Mouse (Mus musculus): ENCODE measurements around the gene Fbxl16. TPM values are rescaled to one million over a fixed set of nuclear protein-coding genes. Genes with fewer than 3 reads are reported as not detected.
"Not testable (repeated sequence)": the region's sequence is repeated elsewhere in the genome, so short reads cannot be mapped to it uniquely, and the experiment has no call there.

Gene Fbxl16
- polyA plus RNA-seq, 3 experiments from 2014 or later: not detected

DNA sequence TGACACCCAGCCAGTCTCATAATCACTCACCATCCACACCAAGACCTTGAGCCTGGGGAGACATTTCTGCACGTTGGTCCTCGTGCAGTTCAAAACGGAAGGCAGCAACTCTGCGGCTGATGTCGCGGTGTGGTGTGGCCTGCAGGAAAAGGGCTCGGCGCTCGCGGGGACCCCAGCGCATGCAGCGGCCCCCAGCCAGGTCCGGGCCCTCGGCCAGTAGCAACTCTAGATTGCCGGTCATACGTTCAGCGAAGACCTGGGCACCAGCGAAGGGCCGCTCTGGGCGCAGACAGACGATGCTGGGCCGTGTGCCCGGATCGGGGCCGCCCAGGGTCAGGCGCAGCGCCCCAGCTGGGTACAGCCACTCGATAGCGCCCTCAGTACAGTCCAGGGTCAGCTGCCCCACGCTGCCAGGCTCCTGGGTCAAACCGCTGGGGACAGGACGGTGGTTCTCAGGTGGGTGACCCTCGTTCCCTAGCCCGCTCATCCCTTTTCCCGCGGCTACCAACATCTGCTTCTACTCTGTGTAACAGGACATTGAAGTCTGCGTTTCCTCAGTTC is 12.6 kb upstream of the Fbxl16 start:
- no peak for ATAC-seq

DNA sequence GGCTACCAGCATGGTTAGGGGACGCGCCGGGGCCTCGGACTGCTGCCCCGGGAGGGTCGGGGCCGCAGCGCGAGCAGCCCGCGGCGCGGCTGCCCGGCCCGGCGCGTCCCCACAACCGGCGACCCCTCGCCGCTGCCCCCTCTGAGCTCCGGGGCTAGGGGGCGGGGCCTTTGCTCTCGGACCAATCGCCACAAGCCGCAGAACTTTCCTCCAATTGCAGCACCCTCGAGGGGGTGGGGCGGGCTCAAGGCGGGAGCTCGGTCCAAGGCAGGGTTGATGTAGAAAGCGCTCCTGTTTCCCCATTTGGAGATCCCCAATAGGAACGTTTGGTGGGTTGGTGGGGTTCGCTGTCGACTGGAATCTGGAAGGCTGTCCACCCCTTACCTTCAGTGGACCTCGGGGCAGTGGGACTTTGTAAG is 11.9 kb upstream of the Fbxl16 start, which contains the start of gene Metrn:
Gene Metrn (minus strand): TSS at position 186 of the 419 bp plus-strand sequence.
- ATAC-seq: peak; percentile 53

DNA sequence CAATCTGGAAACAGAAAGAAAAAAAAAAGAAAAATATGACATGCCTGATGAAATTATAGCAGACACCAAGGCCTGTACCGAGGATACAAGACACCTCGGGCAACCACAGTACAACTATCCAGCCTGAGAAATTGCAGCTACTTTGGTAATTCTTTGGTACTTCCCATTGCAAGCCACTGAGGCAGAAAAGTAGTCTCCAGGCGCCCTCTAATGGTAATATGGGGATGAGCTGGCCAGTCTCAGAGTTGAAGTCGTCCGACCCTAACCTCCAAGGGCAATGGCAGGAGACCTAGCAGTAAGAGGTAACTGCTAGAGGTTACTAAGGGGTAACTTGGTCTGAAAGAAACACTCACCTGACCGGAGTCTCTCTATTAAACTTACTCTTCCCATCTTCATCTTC is 7.9 kb upstream of the Fbxl16 start:
- ATAC-seq: peak; percentile 74

DNA sequence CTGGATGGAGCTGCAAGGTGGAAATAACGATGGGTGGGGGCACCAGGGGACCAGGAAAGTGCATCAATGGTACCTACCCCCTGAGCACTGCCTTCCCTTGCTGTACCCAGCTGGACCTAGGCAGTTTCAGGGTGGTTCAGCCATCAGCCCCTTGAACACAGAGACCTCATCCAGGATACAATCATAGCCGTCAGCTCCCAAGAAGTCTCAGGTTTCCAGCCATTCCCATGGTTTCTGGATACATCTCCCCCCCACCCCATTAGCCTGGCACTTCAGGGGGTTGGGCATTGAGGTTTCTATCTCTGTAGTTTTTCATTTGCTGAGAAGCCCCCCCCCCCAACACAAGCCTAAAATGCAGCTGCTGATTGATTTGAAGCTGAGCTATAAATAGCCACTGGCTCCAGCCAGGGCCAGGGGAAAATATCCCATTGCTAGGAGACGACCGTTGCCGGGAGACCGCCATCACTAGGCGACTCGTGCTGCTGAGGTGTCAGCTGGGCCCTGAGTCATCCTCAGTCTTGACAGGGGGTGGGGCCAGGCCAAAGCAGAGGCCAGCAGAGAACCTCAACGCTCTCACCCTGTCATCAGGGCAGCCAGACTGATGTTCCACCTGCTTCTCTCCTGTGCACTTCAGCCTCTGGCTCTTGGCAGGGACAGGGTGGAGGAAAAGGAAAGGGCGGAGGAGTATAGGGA is 5.9 kb upstream of the Fbxl16 start:
- no peak for ATAC-seq

DNA sequence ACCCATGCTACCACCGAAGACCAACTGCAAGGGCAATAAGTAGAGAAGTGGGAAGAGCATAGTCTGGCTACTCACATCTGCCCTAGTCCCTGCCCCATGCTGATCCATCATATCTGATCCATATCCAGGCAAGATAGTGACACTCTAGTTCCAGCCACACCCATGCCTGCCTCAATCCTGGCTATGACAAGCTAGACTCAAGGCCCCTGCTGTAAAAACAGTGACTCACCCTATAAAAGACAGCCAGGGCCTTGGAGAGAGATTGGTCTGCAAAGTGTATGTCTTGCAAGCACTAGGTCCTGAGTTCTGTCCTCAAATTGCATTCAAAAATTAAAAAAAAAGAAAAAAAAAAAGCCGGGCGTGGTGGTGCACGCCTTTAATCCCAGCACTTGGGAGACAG is 2.4 kb upstream of the Fbxl16 start:
- ATAC-seq: no peak

DNA sequence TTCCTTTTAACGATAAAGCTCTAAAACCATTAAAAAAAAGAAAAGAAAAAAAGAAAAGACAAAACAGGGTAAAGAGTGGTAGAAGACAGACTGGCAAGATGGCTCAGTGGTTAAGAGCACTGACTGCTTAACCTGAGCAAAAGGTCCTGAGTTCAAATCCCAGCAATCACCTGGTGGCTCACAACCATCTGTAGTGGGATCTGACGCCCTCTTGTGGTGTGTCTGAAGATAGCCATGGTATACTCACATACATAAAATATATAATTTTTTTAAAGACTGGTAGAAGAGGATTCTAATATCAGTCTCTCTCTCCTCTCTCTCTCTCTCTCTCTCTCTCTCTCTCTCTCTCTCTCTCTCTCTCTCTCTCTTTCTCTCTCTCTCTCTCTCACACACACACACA is 1.4 kb upstream of the Fbxl16 start:
- not testable (repeated sequence) for ATAC-seq

DNA sequence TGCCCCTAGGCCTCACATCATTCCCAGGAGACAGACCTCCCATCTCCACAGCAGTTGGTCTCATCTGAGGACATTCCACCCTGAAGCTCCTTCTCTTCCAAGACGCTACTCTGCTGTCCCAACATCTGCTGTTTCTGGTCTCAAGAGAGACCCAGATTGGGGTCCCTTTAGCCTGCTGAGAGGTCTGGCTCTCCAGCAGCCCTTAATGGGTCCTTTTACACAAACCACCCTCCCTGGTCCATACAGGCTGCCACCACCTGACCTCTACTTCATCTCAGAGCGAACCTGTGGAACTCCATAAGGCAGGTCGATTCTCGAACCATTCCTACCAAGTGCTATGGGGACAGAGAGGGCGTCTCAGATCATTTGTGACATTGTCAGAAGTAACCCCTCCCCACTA is 857 bp upstream of the Fbxl16 start:
- ATAC-seq: no peak

DNA sequence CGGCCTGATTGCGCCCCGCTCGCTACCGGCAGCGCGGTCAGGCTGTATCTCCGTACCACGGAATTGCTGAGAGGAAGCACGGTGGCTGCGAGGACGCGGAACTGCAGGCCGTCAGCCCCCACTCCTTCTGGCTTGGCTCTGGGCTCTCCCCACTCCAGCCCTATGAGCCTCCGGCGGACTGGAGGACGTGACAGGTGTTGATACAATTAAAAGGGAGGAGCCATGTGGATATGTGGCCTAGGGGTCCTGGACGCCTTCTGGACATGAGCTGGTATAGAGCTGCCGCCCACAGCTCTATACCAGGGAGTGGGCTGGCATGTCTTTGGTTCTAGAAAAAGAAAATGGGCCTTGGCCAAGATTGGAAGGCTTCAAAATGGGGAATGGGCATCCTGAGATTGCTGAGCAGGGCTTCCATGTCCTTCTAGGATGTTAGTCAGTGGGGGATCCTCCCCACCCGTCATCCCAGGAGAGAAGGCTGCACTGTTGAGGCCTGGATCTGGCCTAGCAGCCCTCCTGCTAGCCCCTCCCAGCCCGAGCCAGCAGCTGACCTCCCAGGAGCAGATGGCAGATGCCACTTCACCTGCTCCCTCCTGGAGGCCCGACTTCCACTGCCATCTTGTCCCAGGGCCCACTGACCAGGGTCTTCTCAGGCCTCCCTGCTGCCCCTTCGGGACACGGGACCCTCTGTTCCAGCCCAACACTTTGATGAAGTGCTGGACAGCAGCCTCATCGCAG is 888 bp downstream of the Fbxl16 start:
- no peak for ATAC-seq

DNA sequence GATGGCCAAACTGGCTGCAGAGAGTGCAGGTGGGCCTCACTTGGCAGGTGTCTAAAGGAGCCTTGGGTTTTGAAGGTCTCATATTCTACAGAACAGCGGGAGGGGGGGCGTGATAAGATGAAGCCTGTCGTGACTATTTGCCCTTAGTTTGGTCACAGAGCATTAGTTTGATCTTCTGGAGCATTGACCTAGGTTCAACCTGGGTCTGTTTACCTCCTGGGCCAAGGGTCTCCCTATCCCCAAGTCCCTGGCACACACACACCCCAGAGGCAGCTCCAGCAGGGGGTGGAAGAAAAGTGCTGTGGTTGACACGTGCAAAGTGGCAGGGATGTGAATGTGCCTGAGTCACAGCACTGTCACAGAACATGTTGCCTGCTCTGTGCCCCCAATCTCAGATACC is 2.0 kb downstream of the Fbxl16 start:
- ATAC-seq: no peak

DNA sequence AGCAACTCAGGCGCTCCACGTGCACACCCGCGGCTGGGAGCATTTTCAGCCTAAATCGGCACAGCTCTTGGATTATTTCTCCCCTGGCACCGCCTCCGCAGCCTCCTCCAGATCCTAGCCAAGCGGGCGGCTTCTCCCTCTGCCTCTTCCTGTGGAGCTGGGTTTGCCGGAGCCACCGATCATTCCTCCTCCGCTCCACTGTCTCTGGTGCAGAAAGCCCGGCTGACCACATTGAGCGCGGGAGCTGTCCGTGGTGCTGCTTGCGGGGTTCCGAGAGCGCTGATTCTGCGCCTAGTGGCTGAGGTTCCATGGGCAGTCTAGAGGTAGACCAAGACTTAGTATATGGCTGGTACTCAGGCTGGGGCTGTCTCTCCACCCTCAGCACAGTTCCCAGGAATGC is 4.6 kb downstream of the Fbxl16 start:
- no peak for ATAC-seq

DNA sequence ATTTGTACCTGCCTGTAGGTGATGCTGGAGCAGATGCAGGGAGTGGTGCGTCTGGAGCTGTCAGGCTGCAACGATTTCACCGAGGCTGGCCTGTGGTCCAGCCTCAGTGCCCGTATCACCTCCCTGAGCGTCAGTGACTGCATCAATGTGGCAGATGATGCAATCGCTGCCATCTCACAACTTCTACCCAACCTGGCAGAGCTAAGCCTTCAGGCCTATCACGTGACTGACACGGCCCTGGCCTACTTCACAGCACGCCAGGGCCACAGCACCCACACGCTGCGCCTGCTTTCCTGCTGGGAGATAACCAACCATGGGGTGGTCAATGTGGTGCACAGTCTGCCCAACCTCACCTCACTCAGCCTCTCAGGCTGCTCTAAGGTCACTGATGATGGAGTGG is 8.8 kb downstream of the Fbxl16 start:
- ATAC-seq: no peak

DNA sequence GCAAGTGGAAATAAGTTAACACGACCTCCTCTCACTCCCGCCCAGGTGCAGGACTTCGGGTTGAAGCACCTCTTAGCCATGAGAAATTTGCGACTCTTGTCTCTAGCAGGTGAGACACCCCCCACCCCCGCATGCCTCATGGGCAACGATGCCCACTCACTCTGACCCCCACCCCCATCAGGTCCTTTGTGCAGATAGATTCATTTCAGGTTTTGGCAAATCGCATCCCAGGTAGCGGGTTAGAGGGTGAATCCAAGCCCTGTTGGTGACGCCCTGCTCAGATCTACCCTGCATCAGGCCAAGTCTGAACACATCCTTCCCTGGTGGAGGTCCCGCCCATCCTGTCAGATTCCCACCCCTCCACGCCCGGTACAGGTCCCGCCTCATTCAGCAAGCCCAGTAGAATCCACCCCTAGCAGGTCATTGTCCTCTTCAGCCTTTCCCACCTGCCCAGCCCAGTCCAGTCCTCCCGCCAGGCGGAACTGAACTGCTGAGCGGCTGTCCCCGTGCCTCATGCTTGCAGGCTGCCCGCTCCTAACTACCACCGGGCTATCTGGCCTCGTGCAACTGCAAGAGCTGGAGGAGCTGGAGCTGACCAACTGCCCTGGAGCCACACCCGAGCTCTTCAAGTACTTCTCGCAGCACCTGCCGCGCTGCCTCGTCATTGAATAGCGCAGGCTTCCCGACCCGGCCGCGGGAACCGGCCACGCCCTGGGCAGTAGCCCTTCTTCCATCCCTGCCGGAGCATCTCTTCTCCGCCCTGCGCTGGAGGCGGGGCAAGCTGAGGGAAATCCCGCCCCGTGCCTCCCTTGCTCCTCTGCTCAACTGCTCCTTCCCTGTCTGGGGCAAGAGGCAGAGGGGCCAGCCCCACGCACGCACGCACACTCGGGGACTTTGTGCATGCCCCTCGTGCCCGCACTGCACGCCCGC is 10.2 kb downstream of the Fbxl16 start:
- no peak for ATAC-seq

DNA sequence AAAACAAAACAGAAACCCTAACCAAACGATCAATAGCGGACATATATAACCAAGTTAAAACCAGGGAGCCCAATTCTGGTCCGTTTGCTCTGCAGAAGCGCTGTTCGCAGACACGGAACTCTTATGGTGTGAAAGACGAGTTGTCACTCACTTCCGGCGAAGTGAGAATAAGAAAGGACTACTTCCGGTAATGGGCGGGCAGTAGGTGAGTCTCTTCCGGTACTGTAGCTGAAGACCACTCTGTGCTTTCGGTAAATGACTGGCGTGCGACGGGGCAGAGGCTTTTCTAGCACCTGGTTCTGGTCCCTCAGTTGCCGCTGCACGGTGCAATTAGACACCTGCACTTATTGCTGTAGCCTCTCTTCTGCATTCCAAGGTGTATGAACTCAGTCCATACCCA is 14.6 kb downstream of the Fbxl16 start, which contains the start of gene Wdr24:
Gene Wdr24 (plus strand): TSS at position 176 of the 400 bp plus-strand sequence.
- ATAC-seq: peak; percentile 94

DNA sequence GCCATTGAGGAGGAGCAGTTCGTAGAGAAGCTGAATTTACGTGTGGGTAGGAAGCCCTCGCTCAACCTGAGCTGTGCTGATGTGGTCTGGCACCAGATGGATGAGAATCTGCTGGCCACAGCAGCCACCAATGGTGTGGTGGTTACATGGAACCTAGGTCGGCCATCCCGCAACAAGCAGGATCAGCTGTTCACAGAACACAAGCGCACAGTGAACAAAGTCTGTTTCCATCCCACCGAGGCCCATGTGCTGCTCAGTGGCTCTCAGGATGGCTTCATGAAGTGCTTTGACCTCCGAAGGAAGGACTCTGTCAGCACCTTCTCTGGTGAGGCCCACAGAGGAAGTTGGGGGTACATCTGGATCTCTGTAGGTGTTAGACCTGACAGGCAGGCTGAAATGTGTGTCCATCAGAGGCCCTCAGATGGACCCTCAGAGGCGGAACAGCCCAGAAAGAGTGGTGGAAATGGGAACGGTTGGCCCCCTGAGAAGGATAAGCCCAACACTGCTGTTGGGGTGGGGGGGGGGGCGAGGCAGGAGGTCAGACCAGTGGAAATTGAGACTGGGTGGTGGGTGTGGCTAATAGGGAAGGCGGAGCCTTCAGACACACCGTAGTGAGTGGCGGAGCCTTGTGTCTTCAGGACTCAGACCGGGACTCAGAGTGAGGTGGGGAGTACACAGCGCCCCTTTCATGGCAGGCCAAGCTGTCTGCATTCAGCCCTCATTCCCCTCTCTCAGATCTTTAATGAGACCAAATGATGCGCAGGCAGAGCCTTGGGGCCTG is 15.7 kb downstream of the Fbxl16 start:
- ATAC-seq: no peak

DNA sequence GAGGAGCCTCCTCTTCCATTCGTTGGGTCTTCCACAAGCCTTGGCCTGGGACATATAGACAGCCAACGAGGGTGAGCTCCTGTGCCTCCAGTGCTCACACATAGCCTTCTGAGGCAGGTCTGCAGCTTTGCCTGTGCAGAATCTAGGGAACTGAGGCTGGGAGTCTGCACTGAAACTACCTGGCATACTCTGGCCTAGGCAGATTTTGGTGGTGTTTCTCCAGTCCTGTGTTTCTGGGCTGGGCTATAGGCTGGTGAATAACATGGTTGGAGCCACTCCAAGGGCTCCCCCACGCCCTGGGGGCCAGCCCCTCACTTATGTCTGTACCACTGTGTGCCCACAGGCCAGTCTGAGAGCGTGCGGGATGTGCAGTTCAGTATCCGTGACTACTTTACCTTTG is 16.4 kb downstream of the Fbxl16 start:
- no peak for ATAC-seq

DNA sequence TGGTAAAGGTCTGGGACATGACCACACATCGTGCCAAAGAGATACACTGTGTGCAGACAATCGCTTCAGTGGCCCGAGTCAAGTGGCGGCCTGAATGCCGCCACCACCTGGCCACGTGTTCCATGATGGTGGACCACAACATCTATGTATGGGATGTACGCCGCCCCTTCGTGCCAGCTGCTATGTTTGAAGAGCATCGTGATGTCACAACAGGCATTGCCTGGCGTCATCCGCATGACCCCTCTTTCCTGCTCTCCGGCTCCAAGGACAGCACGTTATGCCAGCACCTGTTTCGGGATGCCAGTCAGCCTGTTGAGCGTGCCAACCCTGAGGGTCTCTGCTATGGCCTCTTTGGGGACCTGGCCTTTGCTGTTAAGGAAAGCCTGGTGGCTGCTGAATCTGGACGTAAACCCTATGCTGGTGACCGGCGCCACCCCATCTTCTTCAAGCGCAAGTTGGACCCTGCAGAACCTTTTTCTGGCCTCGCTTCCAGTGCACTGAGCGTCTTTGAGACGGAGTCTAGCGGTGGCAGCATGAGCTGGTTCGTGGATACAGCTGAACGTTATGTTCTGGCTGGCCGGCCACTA is 17.2 kb downstream of the Fbxl16 start:
- ATAC-seq: no peak

DNA sequence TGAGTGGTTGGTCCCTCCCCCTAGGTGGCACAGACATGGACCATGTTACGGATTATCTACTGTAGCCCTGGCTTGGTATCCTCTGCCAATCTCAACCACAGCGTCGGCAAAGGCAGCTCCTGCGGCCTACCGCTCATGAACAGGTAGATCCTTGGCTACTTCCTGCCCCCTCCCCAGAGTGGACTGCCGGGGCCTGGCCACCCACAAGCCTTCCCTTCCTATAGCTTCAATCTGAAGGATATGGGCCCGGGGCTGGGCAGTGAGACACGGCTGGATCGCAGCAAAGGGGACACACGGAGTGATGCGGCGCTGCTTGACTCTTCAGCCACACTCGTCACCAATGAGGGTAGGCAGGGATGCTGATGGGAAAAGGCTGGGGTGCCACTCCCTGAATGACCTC is 18.1 kb downstream of the Fbxl16 start:
- no peak for ATAC-seq

DNA sequence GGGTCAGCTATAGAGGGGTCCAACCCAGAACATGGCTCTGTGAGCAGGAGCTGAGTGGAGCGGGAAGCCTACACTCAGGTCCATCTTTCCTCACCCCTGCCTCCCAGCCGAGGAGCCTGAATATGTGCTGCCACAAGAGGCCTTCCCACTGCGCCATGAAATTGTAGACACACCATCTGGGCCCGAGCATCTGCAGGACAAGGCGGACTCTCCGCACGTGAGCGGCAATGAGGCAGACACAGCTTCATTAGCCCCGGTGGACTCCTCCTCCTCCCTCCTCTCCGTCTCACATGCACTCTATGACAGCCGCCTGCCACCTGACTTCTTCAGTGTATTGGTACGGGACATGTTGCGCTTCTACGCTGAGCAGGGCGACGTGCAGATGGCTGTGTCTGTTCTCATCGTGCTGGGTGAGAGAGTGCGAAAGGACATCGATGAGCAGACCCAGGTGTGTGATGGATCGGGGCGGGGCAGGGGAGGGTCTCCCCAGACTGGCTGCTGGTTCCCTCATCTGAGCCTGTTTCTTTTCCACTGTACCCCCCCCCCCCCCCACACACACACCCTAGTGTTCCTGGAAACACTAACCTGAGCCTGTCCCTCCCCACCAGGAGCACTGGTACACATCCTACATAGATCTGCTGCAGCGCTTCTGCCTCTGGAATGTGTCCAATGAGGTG is 18.8 kb downstream of the Fbxl16 start:
- ATAC-seq: no peak

DNA sequence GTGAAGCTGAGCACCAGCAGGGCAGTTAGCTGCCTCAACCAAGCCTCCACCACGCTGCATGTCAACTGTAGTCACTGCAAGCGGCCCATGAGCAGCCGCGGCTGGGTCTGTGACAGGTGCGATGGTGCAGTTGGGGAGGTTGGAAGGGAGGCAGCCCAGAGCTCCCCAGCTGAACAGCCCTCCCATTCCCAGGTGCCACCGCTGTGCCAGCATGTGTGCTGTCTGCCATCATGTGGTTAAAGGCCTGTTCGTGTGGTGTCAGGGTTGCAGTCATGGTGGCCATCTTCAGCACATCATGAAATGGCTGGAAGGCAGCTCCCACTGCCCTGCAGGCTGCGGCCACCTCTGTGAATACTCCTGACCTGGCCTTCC is 19.3 kb downstream of the Fbxl16 start:
- no peak for ATAC-seq

DNA sequence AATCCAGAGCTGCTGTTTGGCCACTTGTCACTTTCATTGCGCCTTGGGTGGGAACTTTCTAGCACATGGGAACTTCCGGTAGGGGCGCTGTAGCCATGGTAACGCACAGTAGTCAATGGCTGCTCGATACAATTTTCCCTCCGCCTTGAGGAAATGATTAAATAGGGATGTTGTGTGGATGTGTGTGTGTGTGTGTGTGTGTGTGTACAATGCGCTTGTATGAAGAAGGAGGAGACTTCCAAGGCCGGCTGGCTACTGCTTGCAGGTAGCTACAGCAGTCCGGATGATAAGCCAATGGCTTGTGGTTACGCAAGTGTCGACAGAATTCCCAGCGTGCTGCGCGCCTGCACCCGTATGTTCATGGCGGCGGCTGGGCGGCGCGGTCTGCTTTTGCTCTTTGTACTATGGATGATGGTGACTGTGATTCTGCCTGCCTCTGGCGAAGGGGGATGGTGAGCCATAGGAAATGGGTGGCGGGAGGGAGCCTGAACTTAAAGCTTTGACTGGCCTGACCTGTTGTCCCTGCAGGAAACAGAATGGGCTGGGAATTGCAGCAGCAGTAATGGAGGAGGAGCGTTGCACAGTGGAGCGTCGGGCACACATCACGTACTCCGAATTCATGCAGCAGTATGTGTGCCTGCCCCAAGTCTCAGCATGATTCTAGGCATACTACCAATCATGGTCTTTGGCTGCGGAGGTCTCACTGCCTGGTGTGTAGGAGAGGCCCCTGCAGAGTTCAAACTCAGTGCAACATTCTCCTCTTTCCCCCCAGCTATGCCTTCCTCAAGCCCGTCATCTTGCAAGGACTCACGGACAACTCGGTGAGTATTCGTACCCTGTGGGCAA is 20.1 kb downstream of the Fbxl16 start, which contains the start of gene Jmjd8:
Gene Jmjd8 (plus strand): TSS at position 156 of the 846 bp plus-strand sequence.
- ATAC-seq: peak; percentile 56
